Mouse (Mus musculus): ENCODE measurements around the gene Lgals3bp. TPM values are rescaled to one million over a fixed set of nuclear protein-coding genes. Genes with fewer than 3 reads are reported as not detected.

Lgals3bp gene
- polyA plus RNA-seq, 1 experiment from 2014 or later, result 3.0 TPM

- no peak for DNase-seq (ENCODE audit: low spot score)
- Histone ChIP-seq H3K27me3 (replicated peaks; ENCODE audit: control insufficient read depth, insufficient read depth, low read length) (no peaks in the 10 kb centered on the region), H3K27ac (ENCODE audit: low read depth, low read length) (no peak overlapping the region), H3K36me3 (ENCODE audit: control insufficient read depth, insufficient read depth, low read length) (no peaks in the 10 kb centered on the region), H3K4me2 (ENCODE audit: low read length) (no peak overlapping the region), H3K9ac (ENCODE audit: low read length) (no peak overlapping the region), H3K4me3 (ENCODE audit: low read depth, low read length) (no peak overlapping the region), H3K4me1 (ENCODE audit: control insufficient read depth, insufficient read depth, low read length) (peaks cover 5% of the 10 kb centered on the region; the same call in 1 of the 2 replicates), H3K9me3 (replicated peaks; ENCODE audit: control insufficient read depth, low read length) (no peaks in the 10 kb centered on the region)
- no peak for ATAC-seq
- WGBS, result 85% methylated on average over 5 of the region's 5 CpGs
Observed at GRCm38 (mm10) chr11:118375881-118376280, 26.0 kb downstream of the Lgals3bp start.

DNA sequence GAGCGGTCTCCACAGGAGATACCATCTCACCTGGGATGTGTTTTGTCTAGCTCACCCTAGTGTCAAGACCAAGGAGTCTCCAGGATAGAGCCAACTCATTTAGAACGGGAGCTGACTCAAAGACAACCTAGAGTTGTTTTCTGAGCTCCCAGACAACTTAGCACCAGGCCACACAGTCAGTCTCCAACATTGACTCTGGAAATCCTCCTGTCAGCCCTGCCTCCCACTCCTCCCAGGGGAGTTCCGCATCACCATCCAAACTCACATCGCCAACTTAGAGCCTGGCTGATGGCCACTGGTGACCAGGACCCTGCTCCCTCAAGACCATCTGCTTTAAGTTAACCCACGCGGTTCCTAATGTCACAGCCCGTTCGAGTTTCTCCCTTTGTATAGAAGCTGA, 26.4 kb downstream of the Lgals3bp start:
- Histone ChIP-seq H3K4me1 (ENCODE audit: control insufficient read depth, insufficient read depth, low read length) (peaks cover 5% of the 10 kb centered on the region; the same call in 1 of the 2 replicates), H3K36me3 (ENCODE audit: control insufficient read depth, insufficient read depth, low read length) (no peaks in the 10 kb centered on the region), H3K9ac (ENCODE audit: low read length) (no peak overlapping the region), H3K4me2 (ENCODE audit: low read length) (no peak overlapping the region), H3K27me3 (replicated peaks; ENCODE audit: control insufficient read depth, insufficient read depth, low read length) (no peaks in the 10 kb centered on the region), H3K4me3 (ENCODE audit: low read depth, low read length) (no peak overlapping the region), H3K27ac (ENCODE audit: low read depth, low read length) (no peak overlapping the region), H3K9me3 (replicated peaks; ENCODE audit: control insufficient read depth, low read length) (no peaks in the 10 kb centered on the region)
- no peak for DNase-seq (ENCODE audit: low spot score)
- ATAC-seq, result no peak
- 89% methylated on average over 8 of the region's 8 CpGs for WGBS

- Histone ChIP-seq H3K4me3 (ENCODE audit: low read depth, low read length) (no peak overlapping the region), H3K27me3 (replicated peaks; ENCODE audit: control insufficient read depth, insufficient read depth, low read length) (no peaks in the 10 kb centered on the region), H3K4me2 (ENCODE audit: low read length) (no peak overlapping the region), H3K36me3 (ENCODE audit: control insufficient read depth, insufficient read depth, low read length) (no peaks in the 10 kb centered on the region), H3K9ac (ENCODE audit: low read length) (no peak overlapping the region), H3K27ac (ENCODE audit: low read depth, low read length) (no peak overlapping the region), H3K4me1 (ENCODE audit: control insufficient read depth, insufficient read depth, low read length) (peaks cover 5% of the 10 kb centered on the region; the same call in 1 of the 2 replicates), H3K9me3 (replicated peaks; ENCODE audit: control insufficient read depth, low read length) (no peaks in the 10 kb centered on the region)
- ATAC-seq, result 0 out of 2 replicates have a peak, but pooled peaks have one; percentile 32
- DNase-seq (ENCODE audit: low spot score), result peak; percentile 58
Observed at GRCm38 (mm10) chr11:118375006-118375405, 26.9 kb downstream of the Lgals3bp start.

DNA sequence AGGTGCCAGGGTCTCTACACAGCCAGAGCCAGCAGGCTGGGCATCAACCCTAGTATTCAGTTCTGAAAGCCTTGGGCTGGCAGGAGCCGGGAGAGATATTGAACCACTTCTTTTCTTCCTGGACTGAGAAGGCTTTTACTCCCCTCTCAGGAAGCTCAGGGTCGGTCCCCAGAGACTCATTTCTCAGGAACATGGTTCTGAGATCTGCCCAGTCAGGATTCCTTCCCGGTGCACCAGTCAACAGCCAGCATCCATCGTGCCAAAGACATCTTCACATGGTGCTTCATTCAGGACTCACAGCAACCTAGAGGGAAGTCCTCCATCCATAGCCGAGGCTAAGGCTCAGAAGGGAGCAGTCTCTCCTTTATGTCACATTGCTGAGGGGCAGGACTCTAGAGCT, 27.4 kb downstream of the Lgals3bp start:
- WGBS, result 72% methylated on average over 5 of the region's 5 CpGs
- DNase-seq (ENCODE audit: low spot score), result no peak

GRCm38 (mm10) chr11:118372641-118373040, 29.3 kb downstream of the Lgals3bp start:
- H3K4me2 ChIP-seq (ENCODE audit: low read length), result no peak overlapping the region
- H3K36me3 ChIP-seq (ENCODE audit: control insufficient read depth, insufficient read depth, low read length), result no peaks in the 10 kb centered on the region
- H3K9me3 ChIP-seq (replicated peaks; ENCODE audit: control insufficient read depth, low read length), result no peaks in the 10 kb centered on the region
- no peak for ATAC-seq
- H3K4me3 ChIP-seq (ENCODE audit: low read depth, low read length), result no peak overlapping the region
- no peaks in the 10 kb centered on the region for H3K27me3 ChIP-seq (replicated peaks; ENCODE audit: control insufficient read depth, insufficient read depth, low read length)
- no peak overlapping the region for H3K9ac ChIP-seq (ENCODE audit: low read length)
- no peak for DNase-seq (ENCODE audit: low spot score)
- 51% methylated on average over 7 of the region's 7 CpGs for WGBS
- no peak overlapping the region for H3K27ac ChIP-seq (ENCODE audit: low read depth, low read length)
- H3K4me1 ChIP-seq (ENCODE audit: control insufficient read depth, insufficient read depth, low read length), result peaks cover 5% of the 10 kb centered on the region; the same call in 1 of the 2 replicates

More for the DNA sequence above, 27.4 kb downstream of the Lgals3bp start:
- H3K4me3 ChIP-seq (ENCODE audit: low read depth, low read length), result no peak overlapping the region
- no peak overlapping the region for H3K27ac ChIP-seq (ENCODE audit: low read depth, low read length)
- no peaks in the 10 kb centered on the region for H3K27me3 ChIP-seq (replicated peaks; ENCODE audit: control insufficient read depth, insufficient read depth, low read length)
- ATAC-seq, result no peak
- H3K9me3 ChIP-seq (replicated peaks; ENCODE audit: control insufficient read depth, low read length), result no peaks in the 10 kb centered on the region
- H3K4me2 ChIP-seq (ENCODE audit: low read length), result no peak overlapping the region
- peaks cover 5% of the 10 kb centered on the region; the same call in 1 of the 2 replicates for H3K4me1 ChIP-seq (ENCODE audit: control insufficient read depth, insufficient read depth, low read length)
- H3K36me3 ChIP-seq (ENCODE audit: control insufficient read depth, insufficient read depth, low read length), result no peaks in the 10 kb centered on the region
- H3K9ac ChIP-seq (ENCODE audit: low read length), result no peak overlapping the region

DNA sequence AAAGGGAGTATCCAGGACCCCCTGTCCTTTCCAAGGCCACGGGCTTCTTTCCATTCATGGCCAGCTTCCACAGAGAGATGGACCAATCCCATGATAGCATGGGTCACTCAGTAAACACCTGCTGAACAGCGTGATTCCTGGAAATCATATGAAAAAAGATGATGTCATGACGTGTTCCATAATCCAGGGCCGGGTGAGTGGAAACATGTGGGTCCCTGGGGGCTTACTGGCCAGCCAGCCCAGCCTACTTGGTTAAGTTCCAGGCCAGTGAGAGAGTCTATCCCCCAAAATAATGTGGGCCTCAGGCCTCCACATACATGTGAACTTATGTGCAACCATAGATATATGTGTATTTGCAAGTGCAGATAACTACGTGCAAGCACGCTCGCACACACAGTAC, 30.0 kb downstream of the Lgals3bp start:
- Histone ChIP-seq H3K4me1 (ENCODE audit: control insufficient read depth, insufficient read depth, low read length) (peaks cover 5% of the 10 kb centered on the region; the same call in 1 of the 2 replicates), H3K4me3 (ENCODE audit: low read depth, low read length) (no peak overlapping the region), H3K36me3 (ENCODE audit: control insufficient read depth, insufficient read depth, low read length) (no peaks in the 10 kb centered on the region), H3K9me3 (replicated peaks; ENCODE audit: control insufficient read depth, low read length) (no peaks in the 10 kb centered on the region), H3K27ac (ENCODE audit: low read depth, low read length) (no peak overlapping the region), H3K4me2 (ENCODE audit: low read length) (no peak overlapping the region), H3K27me3 (replicated peaks; ENCODE audit: control insufficient read depth, insufficient read depth, low read length) (no peaks in the 10 kb centered on the region), H3K9ac (ENCODE audit: low read length) (no peak overlapping the region)
- DNase-seq (ENCODE audit: low spot score), result no peak
- ATAC-seq, result no peak
- 92% methylated on average over 7 of the region's 7 CpGs for WGBS

DNA sequence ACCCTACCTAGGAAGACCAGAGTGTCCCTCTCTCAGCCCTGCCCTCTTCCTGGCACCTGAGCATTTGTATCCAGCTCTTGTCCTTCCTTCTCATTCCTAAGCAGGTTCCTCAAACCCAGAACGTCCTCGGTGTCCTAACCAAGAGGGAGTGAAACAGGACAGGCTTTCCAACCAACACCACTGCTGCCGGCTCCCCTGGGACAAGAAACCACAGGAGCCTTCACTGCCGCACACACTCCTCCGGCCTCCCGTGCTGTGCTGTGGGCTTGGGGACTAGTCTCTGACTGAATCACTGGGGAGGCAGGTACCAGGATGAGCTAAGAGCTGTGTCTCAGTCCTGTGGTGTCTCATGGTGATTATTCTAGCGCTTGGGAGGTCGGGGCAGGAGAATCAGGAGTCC, 32.2 kb downstream of the Lgals3bp start:
- Histone ChIP-seq H3K4me2 (ENCODE audit: low read length) (no peak overlapping the region), H3K27me3 (replicated peaks; ENCODE audit: control insufficient read depth, insufficient read depth, low read length) (no peaks in the 10 kb centered on the region), H3K27ac (ENCODE audit: low read depth, low read length) (no peak overlapping the region), H3K4me3 (ENCODE audit: low read depth, low read length) (no peak overlapping the region), H3K4me1 (ENCODE audit: control insufficient read depth, insufficient read depth, low read length) (no peaks in the 10 kb centered on the region), H3K9ac (ENCODE audit: low read length) (no peak overlapping the region), H3K36me3 (ENCODE audit: control insufficient read depth, insufficient read depth, low read length) (no peaks in the 10 kb centered on the region), H3K9me3 (replicated peaks; ENCODE audit: control insufficient read depth, low read length) (no peaks in the 10 kb centered on the region)
- 78% methylated on average over 8 of the region's 8 CpGs for WGBS
- ATAC-seq, result no peak
- no peak for DNase-seq (ENCODE audit: low spot score)

GRCm38 (mm10) chr11:118369251-118369650, 32.6 kb downstream of the Lgals3bp start:
- Histone ChIP-seq H3K9ac (ENCODE audit: low read length) (no peak overlapping the region), H3K9me3 (replicated peaks; ENCODE audit: control insufficient read depth, low read length) (no peaks in the 10 kb centered on the region), H3K36me3 (ENCODE audit: control insufficient read depth, insufficient read depth, low read length) (no peaks in the 10 kb centered on the region), H3K4me3 (ENCODE audit: low read depth, low read length) (no peak overlapping the region), H3K27ac (ENCODE audit: low read depth, low read length) (no peak overlapping the region), H3K27me3 (replicated peaks; ENCODE audit: control insufficient read depth, insufficient read depth, low read length) (no peaks in the 10 kb centered on the region), H3K4me2 (ENCODE audit: low read length) (no peak overlapping the region), H3K4me1 (ENCODE audit: control insufficient read depth, insufficient read depth, low read length) (no peaks in the 10 kb centered on the region)
- no peak for DNase-seq (ENCODE audit: low spot score)
- no peak for ATAC-seq
- WGBS, result 85% methylated on average over 5 of the region's 5 CpGs

DNA sequence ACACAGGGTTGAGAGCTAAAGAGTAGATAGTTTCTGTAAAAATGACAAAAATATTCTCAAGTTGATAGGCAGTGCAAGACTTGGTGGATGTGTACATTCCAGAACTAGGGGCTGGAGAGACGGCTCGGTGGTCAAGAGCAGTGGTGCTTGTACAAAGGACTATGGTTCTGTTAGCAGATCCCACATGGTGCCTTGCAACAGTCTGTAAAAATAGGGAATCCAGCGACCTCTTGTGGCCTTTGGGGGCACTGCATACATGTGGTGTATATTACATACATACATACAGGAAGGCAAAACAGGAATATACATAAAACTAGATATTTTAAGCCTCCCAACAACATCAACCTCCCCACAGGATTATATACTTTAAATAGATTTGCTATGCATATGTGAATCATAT, 33.6 kb downstream of the Lgals3bp start:
- ATAC-seq (no peak), DNase-seq (ENCODE audit: low spot score) (no peak)
- 64% methylated on average over 3 of the region's 3 CpGs for WGBS

More for the DNA sequence above, 33.6 kb downstream of the Lgals3bp start:
- Histone ChIP-seq H3K4me1 (ENCODE audit: control insufficient read depth, insufficient read depth, low read length) (no peaks in the 10 kb centered on the region), H3K27ac (ENCODE audit: low read depth, low read length) (no peak overlapping the region), H3K9me3 (replicated peaks; ENCODE audit: control insufficient read depth, low read length) (no peaks in the 10 kb centered on the region), H3K4me3 (ENCODE audit: low read depth, low read length) (no peak overlapping the region), H3K4me2 (ENCODE audit: low read length) (no peak overlapping the region), H3K27me3 (replicated peaks; ENCODE audit: control insufficient read depth, insufficient read depth, low read length) (no peaks in the 10 kb centered on the region), H3K36me3 (ENCODE audit: control insufficient read depth, insufficient read depth, low read length) (no peaks in the 10 kb centered on the region), H3K9ac (ENCODE audit: low read length) (no peak overlapping the region)

Measured in forebrain, embryonic 14.5 days (tissue).